Mouse (Mus musculus) limb, embryonic 13.5 days (tissue): ENCODE data around the gene Sipa1. TPM values are rescaled to one million over a fixed set of nuclear protein-coding genes. Genes with fewer than 3 reads are reported as not detected.

ENCODE experiments used
- ATAC-seq: fragments of 200-750 bp; cut with Nextera tagmentation; 2 replicates; pipeline ENCODE4 v1.8.0; 2017; ENCODE audit warnings: low read depth, moderate number of reproducible peaks, moderate TSS enrichment; ENCODE audit not compliant: low FRiP score
- H3K27ac ChIP-seq: fragments of 300-500 bp; sonication (generic); 2 replicates; pipeline ENCODE4 v1.5.1; 2015; ENCODE audit warnings: inconsistent platforms, mild to moderate bottlenecking, moderate library complexity
- H3K27me3 ChIP-seq: fragments of 300-500 bp; sonication (generic); 2 replicates; pipeline ENCODE4 v1.6.1; 2015; ENCODE audit warnings: mild to moderate bottlenecking, inconsistent platforms
- H3K36me3 ChIP-seq: fragments of 300-500 bp; sonication (generic); 2 replicates; pipeline ENCODE4 v1.6.1; 2015; ENCODE audit warnings: inconsistent platforms, mild to moderate bottlenecking, moderate library complexity
- H3K4me1 ChIP-seq: fragments of 300-500 bp; sonication (generic); 2 replicates; pipeline ENCODE4 v1.6.1; 2015; ENCODE audit warnings: inconsistent platforms
- H3K4me2 ChIP-seq: fragments of 300-500 bp; sonication (generic); replicated peaks from 2 replicates; pipeline ENCODE4 v1.6.1; 2015; ENCODE audit warnings: inconsistent platforms, mild to moderate bottlenecking, moderate library complexity
- H3K4me3 ChIP-seq: fragments of 300-500 bp; sonication (generic); 2 replicates; pipeline ENCODE4 v1.5.1; 2015; ENCODE audit warnings: moderate library complexity, mild to moderate bottlenecking, inconsistent platforms
- H3K9ac ChIP-seq: fragments of 300-500 bp; sonication (generic); 2 replicates; pipeline ENCODE4 v1.6.1; 2015; ENCODE audit warnings: mild to moderate bottlenecking, inconsistent platforms
- H3K9me3 ChIP-seq: fragments of 300-500 bp; sonication (generic); 2 replicates; pipeline ENCODE4 v1.6.1; 2016; ENCODE audit warnings: inconsistent platforms
- WGBS: fragments of 180-500 bp; shearing (Covaris S2); methylation state at CpG from one replicate; pipeline ENCODE4 v1.1.7; 2015; 5-methylcytosine and 5-hydroxymethylcytosine counted together
- polyA plus RNA-seq: library from polyadenylated mRNA; unstranded; fragments of >200 nt; fragmentation: Nextera tagmentation; extraction: Ambion mirVana; gene quantifications from 2 replicates; pipeline ENCODE4 v1.2.1, GENCODE M21; 2015

The Sipa1 gene
- polyA plus RNA-seq, 1 experiment from 2014 or later = 27.8 TPM

DNA sequence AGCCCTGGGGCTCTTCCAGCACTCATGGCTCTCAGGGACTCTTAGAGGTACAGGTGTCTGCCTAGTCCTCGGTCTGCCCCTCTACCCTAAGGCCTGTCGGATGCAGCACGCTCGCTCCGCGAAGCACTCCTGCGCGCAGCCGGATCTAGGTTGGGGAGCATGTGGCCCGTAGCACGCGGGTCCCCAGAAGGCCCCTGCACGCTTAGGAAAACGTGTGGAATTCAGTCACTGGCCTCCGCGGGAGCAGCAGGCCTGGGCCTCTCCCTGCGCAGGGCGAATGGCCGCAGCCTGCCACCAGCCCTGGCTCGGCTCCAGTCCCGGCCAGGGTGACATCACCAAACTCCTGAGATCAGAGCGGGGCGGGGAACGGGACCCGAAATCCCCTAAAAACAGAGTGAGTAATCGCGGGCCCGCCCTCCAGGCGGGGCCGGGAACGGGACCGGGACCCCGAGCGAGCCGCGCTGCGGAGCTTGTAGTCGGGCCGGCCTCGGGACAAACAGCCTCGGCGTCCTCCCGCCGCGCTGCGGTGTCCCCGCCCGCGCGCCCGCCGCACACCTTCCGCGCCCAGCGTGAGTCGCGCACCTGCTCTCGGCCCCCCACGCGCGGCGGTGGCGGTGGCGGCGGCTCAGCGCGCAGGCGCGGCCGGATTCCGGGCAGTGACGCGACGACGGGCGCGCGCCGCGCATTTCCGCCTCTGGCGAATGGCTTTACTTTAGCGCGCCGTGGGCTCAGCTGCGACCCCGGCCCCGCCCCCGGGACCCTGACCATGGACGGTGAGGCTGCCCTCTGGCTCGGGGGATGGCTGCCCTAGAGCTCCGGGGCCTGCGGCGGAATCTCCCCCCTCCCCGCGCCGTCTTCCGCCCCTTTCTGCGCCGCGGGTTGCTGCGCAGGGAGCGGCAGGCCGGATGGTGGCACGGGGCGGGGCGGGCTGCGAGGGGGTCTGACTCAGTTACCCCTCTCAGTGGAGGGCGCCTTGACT lies 26.1 kb downstream of the Sipa1 start, which contains the start of gene Rela:
Gene Rela (plus strand): TSS at position 415 of the 979 bp plus-strand sequence.
- Histone ChIP-seq H3K27ac (peak within 1 kb of the TSS; percentile 82), H3K4me1 (peaks cover 26% of the 10 kb centered on the region), H3K9ac (peak within 1 kb of the TSS; percentile 87), H3K4me3 (peak within 1 kb of the TSS; percentile 79), H3K9me3 (no peaks in the 10 kb centered on the region), H3K36me3 (peaks cover 40% of the 10 kb centered on the region), H3K27me3 (no peaks in the 10 kb centered on the region), H3K4me2 (peak within 1 kb of the TSS; percentile 92)
- WGBS = under 1% methylated on average over 86 of the region's 109 CpGs
- ATAC-seq = peak; percentile 83

DNA sequence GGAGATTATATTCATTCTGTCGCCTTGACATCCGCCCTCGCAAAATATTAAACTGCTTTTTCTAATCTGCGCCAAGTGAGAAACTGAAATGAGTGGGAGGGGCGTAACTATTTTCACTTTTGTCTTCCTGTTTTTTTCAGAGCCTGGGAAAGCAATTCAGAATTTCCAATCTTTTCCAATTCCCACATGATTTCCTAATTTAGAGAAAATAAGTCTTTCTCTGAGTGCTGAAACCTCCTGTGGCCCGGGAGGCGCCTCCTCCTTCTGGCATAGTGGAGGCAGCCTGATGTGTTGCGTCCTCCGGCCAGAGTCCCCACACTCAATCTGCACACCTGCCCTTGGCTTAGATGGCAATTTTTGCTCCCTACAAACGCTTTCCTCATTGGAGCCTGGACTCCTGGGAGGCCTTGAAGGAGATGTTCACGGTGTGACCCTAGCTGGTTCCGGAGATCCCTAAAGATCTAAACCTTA lies 26.9 kb downstream of the Sipa1 start:
- peak overlapping the region; percentile 87 for H3K9ac ChIP-seq
- WGBS = 36% methylated on average over 12 of the region's 12 CpGs

GRCm38 (mm10) chr19:5636036-5636570 lies 27.4 kb downstream of the Sipa1 start:
- peaks cover 26% of the 10 kb centered on the region for H3K4me1 ChIP-seq
- peak overlapping the region; percentile 92 for H3K4me2 ChIP-seq
- no peak overlapping the region for H3K27ac ChIP-seq
- ATAC-seq = no peak
- H3K27me3 ChIP-seq = no peaks in the 10 kb centered on the region
- H3K9ac ChIP-seq = no peak overlapping the region
- H3K36me3 ChIP-seq = peaks cover 27% of the 10 kb centered on the region
- no peak overlapping the region for H3K4me3 ChIP-seq
- WGBS = 80% methylated on average over 7 of the region's 7 CpGs
- no peaks in the 10 kb centered on the region for H3K9me3 ChIP-seq

More for the DNA sequence above, 26.9 kb downstream of the Sipa1 start:
- Histone ChIP-seq H3K36me3 (peaks cover 32% of the 10 kb centered on the region), H3K4me2 (peak overlapping the region; percentile 92), H3K27ac (peak overlapping the region; percentile 82), H3K9me3 (no peaks in the 10 kb centered on the region), H3K4me1 (peaks cover 26% of the 10 kb centered on the region), H3K27me3 (no peaks in the 10 kb centered on the region), H3K4me3 (peak overlapping the region; percentile 79)
- no peak for ATAC-seq

DNA sequence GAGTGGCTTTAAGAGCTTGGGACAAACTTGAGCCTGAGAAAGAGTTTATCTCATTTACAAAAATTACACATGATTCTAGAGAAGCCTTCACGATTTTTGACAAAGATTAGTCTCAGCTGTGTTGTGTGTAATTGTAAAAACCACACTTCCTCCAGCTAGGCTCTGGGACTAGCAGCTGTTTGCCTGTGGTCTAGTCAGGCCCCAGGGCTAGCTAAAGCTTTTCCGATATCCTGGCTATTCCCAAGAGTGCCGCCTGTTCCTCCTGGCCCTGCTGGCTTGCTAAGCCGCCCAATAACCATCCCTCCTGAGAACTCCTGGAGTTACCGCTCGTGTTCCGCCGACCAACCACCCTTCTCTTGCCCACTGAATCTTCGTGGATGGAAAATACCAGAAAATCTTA lies 31.4 kb downstream of the Sipa1 start:
- Histone ChIP-seq H3K27me3 (no peaks in the 10 kb centered on the region), H3K4me2 (no peak overlapping the region), H3K36me3 (no peaks in the 10 kb centered on the region), H3K4me1 (peaks cover 10% of the 10 kb centered on the region), H3K9ac (no peak overlapping the region), H3K9me3 (no peaks in the 10 kb centered on the region), H3K4me3 (no peak overlapping the region), H3K27ac (no peak overlapping the region)
- WGBS = 64% methylated on average over 9 of the region's 9 CpGs
- no peak for ATAC-seq

DNA sequence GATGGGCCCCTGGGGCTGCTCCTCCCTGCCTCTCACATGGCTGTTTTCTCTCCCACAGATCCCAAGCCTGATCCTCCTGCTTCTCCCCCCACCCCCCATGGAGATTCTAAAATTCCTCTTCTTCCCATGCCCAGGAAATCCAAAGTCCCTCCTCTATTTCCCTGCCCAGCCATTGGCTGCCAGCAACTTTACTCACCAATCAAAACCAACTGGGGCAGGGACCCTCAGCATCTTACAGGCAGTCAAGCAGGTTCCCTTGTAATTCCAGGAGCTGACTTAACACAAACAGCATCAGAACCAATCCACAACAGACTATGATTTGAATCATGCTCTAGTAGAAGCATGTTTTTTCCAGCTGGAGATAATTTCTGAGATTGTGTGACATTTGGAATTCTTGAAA lies 33.6 kb downstream of the Sipa1 start:
- Histone ChIP-seq H3K9ac (no peak overlapping the region), H3K27ac (no peak overlapping the region), H3K4me1 (no peaks in the 10 kb centered on the region), H3K36me3 (no peaks in the 10 kb centered on the region), H3K27me3 (no peaks in the 10 kb centered on the region), H3K4me2 (no peak overlapping the region), H3K4me3 (no peak overlapping the region), H3K9me3 (no peaks in the 10 kb centered on the region)
- ATAC-seq = no peak

GRCm38 (mm10) chr19:5625311-5625710 lies 38.2 kb downstream of the Sipa1 start:
- Histone ChIP-seq H3K9ac (no peak overlapping the region), H3K27me3 (no peaks in the 10 kb centered on the region), H3K9me3 (no peaks in the 10 kb centered on the region), H3K4me1 (no peaks in the 10 kb centered on the region), H3K4me3 (no peak overlapping the region), H3K4me2 (no peak overlapping the region), H3K36me3 (no peaks in the 10 kb centered on the region), H3K27ac (no peak overlapping the region)
- 87% methylated on average over 8 of the region's 8 CpGs for WGBS
- no peak for ATAC-seq

GRCm38 (mm10) chr19:5621884-5622283 lies 41.6 kb downstream of the Sipa1 start:
- no peak overlapping the region for H3K27ac ChIP-seq

GRCm38 (mm10) chr19:5620007-5620406 lies 43.5 kb downstream of the Sipa1 start:
- no peak overlapping the region for H3K27ac ChIP-seq
- no peak overlapping the region for H3K9ac ChIP-seq
- no peak overlapping the region for H3K4me3 ChIP-seq
- no peaks in the 10 kb centered on the region for H3K36me3 ChIP-seq
- 83% methylated on average over 4 of the region's 4 CpGs for WGBS
- no peak for ATAC-seq
- no peaks in the 10 kb centered on the region for H3K9me3 ChIP-seq
- no peaks in the 10 kb centered on the region for H3K27me3 ChIP-seq
- H3K4me1 ChIP-seq = no peaks in the 10 kb centered on the region
- H3K4me2 ChIP-seq = no peak overlapping the region

More at GRCm38 (mm10) chr19:5621884-5622283, 41.6 kb downstream of the Sipa1 start:
- Histone ChIP-seq H3K9ac (no peak overlapping the region), H3K36me3 (no peaks in the 10 kb centered on the region), H3K9me3 (no peaks in the 10 kb centered on the region), H3K4me2 (no peak overlapping the region), H3K27me3 (no peaks in the 10 kb centered on the region), H3K4me3 (no peak overlapping the region), H3K4me1 (no peaks in the 10 kb centered on the region)
- ATAC-seq = no peak
- 80% methylated on average over 5 of the region's 5 CpGs for WGBS

DNA sequence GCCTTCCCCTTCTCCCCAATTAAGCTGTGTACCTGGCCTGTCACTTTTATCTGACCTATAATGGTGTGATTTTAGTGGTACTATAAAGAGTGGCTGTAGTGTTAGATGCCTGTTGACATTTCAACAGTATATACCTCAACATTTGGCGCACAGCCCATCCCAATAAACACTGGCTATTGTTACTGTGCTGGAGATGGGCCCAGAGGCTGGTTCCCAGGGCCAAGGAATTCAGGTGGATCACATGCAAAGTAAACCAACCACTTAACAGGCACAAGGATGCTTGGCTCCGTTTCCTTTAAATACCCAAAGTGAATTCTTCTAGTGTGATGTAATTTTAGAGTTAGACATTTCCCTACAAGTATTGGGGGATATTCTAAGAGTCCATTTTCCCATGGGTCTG lies 48.6 kb downstream of the Sipa1 start:
- ATAC-seq = no peak
- WGBS = 54% methylated on average over 2 of the region's 2 CpGs
- H3K4me2 ChIP-seq = no peak overlapping the region

DNA sequence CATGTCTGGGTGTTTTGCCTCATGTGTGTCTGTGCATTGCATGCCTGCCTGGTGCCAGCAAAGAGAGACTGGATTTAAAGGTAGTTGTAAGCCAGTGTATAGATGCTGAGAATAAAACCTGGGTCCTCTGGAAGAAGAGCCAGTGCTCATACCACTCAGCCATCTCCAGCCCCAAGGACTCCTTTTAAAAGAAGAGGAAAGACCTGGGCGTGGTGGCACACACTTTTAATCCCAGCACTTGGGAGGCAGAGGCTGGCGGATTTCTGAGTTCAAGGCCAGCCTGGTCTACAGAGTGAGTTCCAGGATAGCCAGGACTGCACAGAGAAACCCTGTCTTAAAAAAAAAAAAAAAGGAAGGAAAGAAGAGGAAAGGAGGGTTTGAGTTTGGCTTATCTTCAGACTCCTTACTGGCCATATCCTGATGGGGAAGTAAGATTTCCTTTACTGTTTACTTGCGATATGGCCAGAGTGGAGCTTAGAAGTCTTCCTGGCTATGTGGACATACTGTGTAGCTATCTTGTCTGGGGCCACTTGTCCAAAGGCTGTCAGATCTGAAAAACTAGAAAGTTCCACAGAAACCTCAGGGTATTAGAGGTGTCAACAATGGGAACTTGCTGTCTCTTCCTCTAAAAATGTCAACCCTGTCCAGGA lies 50.6 kb downstream of the Sipa1 start:
- Histone ChIP-seq H3K36me3 (peaks cover 11% of the 10 kb centered on the region), H3K4me1 (peaks cover 20% of the 10 kb centered on the region), H3K27me3 (peaks cover 2% of the 10 kb centered on the region; the same call in 1 of the 2 replicates), H3K9me3 (no peaks in the 10 kb centered on the region), H3K4me2 (no peak overlapping the region), H3K9ac (no peak overlapping the region), H3K4me3 (no peak overlapping the region), H3K27ac (no peak overlapping the region)
- WGBS = 71% methylated on average over 3 of the region's 3 CpGs
- no peak for ATAC-seq

More for the DNA sequence above, 48.6 kb downstream of the Sipa1 start:
- Histone ChIP-seq H3K27ac (no peak overlapping the region), H3K9me3 (no peaks in the 10 kb centered on the region), H3K9ac (no peak overlapping the region), H3K4me1 (peaks cover 7% of the 10 kb centered on the region), H3K36me3 (no peaks in the 10 kb centered on the region), H3K4me3 (no peak overlapping the region), H3K27me3 (peaks cover 2% of the 10 kb centered on the region; the same call in 1 of the 2 replicates)

DNA sequence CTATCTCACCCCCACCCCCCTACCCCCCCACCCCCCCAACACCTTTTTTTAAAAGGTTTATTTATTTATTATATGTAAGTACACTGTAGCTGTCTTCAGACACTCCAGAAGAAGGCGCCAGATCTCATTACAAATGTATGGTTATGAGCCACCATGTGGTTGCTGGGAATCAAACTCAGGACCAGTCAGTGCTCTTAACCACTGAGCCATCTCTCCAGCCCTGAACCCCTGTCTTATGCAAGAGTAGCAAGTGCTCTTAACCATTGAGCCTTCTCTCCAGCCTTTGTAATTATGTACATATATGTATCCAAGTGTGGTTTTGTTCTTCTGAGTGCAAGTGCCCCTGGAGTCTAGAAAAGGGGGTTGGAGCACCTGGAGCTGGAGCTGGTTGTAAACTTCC lies 51.5 kb downstream of the Sipa1 start:
- Histone ChIP-seq H3K9ac (no peak overlapping the region), H3K4me1 (peaks cover 20% of the 10 kb centered on the region), H3K36me3 (peaks cover 20% of the 10 kb centered on the region), H3K9me3 (no peaks in the 10 kb centered on the region), H3K4me2 (no peak overlapping the region), H3K27ac (no peak overlapping the region), H3K4me3 (no peak overlapping the region), H3K27me3 (peaks cover 2% of the 10 kb centered on the region; the same call in 1 of the 2 replicates)
- ATAC-seq = no peak
- 88% methylated on average over 1 of the region's 1 CpGs for WGBS
